Mouse (Mus musculus) cortical plate, adult 2 months (tissue): ENCODE measurements around the gene Auts2.

Source experiments
- CTCF ChIP-seq: fragments of 200-500 bp; IDR thresholded peaks from 2 replicates; pipeline ENCODE4 v1.5.1; 2011; ENCODE audit warnings: mild to moderate bottlenecking, control low read depth, low read length; ENCODE audit not compliant: insufficient read depth; ENCODE audit errors: extremely low read depth
- POLR2A ChIP-seq: fragments of 200-500 bp; IDR thresholded peaks from 2 replicates; pipeline ENCODE4 v1.6.1; 2011; ENCODE audit warnings: mild to moderate bottlenecking, low read length, control low read depth; ENCODE audit not compliant: insufficient read depth; ENCODE audit errors: extremely low read depth

DNA sequence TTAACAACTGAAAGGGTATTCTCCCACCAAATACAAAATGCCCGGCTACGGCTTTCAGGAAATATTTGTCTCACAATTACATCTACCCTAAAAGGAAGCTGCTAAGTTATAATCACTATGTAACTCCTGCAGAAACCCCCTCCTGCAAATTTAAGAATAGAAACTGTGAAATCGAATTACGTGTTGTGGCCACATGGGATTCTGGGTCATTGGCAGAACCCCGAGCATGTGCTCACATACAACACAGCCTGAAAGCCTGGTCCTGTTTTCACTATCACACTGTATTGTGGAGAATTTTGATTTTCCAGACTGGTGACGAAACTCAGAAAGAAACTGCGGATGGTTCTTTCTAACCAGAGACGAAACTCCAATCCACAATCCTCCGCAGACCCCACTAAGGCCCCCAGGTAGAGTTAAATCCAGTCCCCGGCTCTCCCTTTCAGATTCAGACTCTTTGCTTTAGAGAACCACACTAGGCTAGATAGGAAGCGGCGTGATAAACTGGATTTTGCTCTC, 21.7 kb downstream of the Auts2 start:
- TF ChIP-seq POLR2A (no peak), CTCF (no peak)
